Mouse (Mus musculus) embryonic facial prominence, embryonic 13.5 days (tissue): ENCODE results near the gene Gm7534. TPM values are rescaled to one million over a fixed set of nuclear protein-coding genes. Genes with fewer than 3 reads are reported as not detected.
"Not testable (repeated sequence)": the region's sequence is repeated elsewhere in the genome, so short reads cannot be mapped to it uniquely, and the experiment has no call there.

ENCODE experiments used
- ATAC-seq: fragments of 200-750 bp; cut with Nextera tagmentation; 2 replicates; pipeline ENCODE4 v1.8.0; 2017; ENCODE audit warnings: low read depth; ENCODE audit not compliant: insufficient number of reproducible peaks, insufficient read depth, low FRiP score, low TSS enrichment
- H3K27ac ChIP-seq: fragments of 300-500 bp; sonication (generic); 2 replicates; pipeline ENCODE4 v1.5.1; 2015; ENCODE audit warnings: moderate library complexity, mild to moderate bottlenecking, inconsistent platforms
- H3K27me3 ChIP-seq: fragments of 300-500 bp; sonication (generic); 2 replicates; pipeline ENCODE4 v1.6.1; 2015; ENCODE audit warnings: mild to moderate bottlenecking, inconsistent platforms
- H3K36me3 ChIP-seq: fragments of 300-500 bp; sonication (generic); 2 replicates; pipeline ENCODE4 v1.6.1; 2015; ENCODE audit warnings: mild to moderate bottlenecking, inconsistent platforms
- H3K4me1 ChIP-seq: fragments of 300-500 bp; sonication (generic); 2 replicates; pipeline ENCODE4 v1.6.1; 2015; ENCODE audit warnings: inconsistent platforms
- H3K4me2 ChIP-seq: fragments of 300-500 bp; sonication (generic); 2 replicates; pipeline ENCODE4 v1.6.1; 2015; ENCODE audit warnings: moderate library complexity, mild to moderate bottlenecking, inconsistent platforms
- H3K4me3 ChIP-seq: fragments of 300-500 bp; sonication (generic); 2 replicates; pipeline ENCODE4 v1.5.1; 2015; ENCODE audit warnings: mild to moderate bottlenecking, inconsistent platforms
- H3K9ac ChIP-seq: fragments of 300-500 bp; sonication (generic); 2 replicates; pipeline ENCODE4 v1.6.1; 2015; ENCODE audit warnings: mild to moderate bottlenecking, inconsistent platforms
- H3K9me3 ChIP-seq: fragments of 300-500 bp; sonication (generic); 2 replicates; pipeline ENCODE4 v1.6.1; 2016; ENCODE audit warnings: inconsistent platforms
- WGBS: fragments of 180-500 bp; shearing (Covaris S2); methylation state at CpG from one replicate; pipeline ENCODE4 v1.1.7; 2015; ENCODE audit warnings: mixed read lengths; 5-methylcytosine and 5-hydroxymethylcytosine counted together
- polyA plus RNA-seq: library from polyadenylated mRNA; unstranded; fragments of >200 nt; fragmentation: Nextera tagmentation; extraction: Ambion mirVana; gene quantifications from 2 replicates; pipeline ENCODE4 v1.2.1, GENCODE M21; 2015

Gm7534 gene
- polyA plus RNA-seq, 1 experiment from 2014 or later, result not detected

GRCm38 (mm10) chr4:134199371-134199770, 3.4 kb downstream of the Gm7534 start:
- WGBS, result 74% methylated on average over 2 of the region's 2 CpGs
- Histone ChIP-seq H3K4me1 (no peaks in the 10 kb centered on the region), H3K36me3 (no peaks in the 10 kb centered on the region), H3K9me3 (no peaks in the 10 kb centered on the region), H3K4me2 (no peak overlapping the region), H3K4me3 (no peak overlapping the region), H3K9ac (no peak overlapping the region), H3K27ac (no peak overlapping the region), H3K27me3 (no peaks in the 10 kb centered on the region)
- ATAC-seq, result no peak

- Histone ChIP-seq H3K27ac (peak overlapping the region; percentile 85), H3K4me2 (peak overlapping the region; percentile 93), H3K4me3 (peak overlapping the region; percentile 81), H3K9ac (peak overlapping the region; percentile 88), H3K4me1 (peaks cover 10% of the 10 kb centered on the region), H3K9me3 (no peaks in the 10 kb centered on the region), H3K27me3 (no peaks in the 10 kb centered on the region), H3K36me3 (no peaks in the 10 kb centered on the region)
- WGBS, result under 1% methylated on average over 22 of the region's 22 CpGs
- no peak for ATAC-seq
These were observed 16.5 kb downstream of the Gm7534 start for GRCm38 (mm10) chr4:134186268-134186667.

- Histone ChIP-seq H3K4me1 (peaks cover 10% of the 10 kb centered on the region), H3K27ac (0 out of 2 replicates have a peak overlapping the region, but pooled peaks have one; percentile 85), H3K36me3 (peaks cover 6% of the 10 kb centered on the region; the same call in 1 of the 2 replicates), H3K9me3 (no peaks in the 10 kb centered on the region), H3K27me3 (no peaks in the 10 kb centered on the region), H3K9ac (peak overlapping the region; percentile 88), H3K4me3 (peak overlapping the region; percentile 81), H3K4me2 (peak overlapping the region; percentile 93)
- 84% methylated on average over 3 of the region's 3 CpGs for WGBS
- no peak for ATAC-seq
These were observed 17.2 kb downstream of the Gm7534 start for GRCm38 (mm10) chr4:134185569-134185968.

- no peak overlapping the region for H3K4me3 ChIP-seq
- H3K4me1 ChIP-seq, result peaks cover 10% of the 10 kb centered on the region
- no peak overlapping the region for H3K27ac ChIP-seq
- 81% methylated on average over 3 of the region's 3 CpGs for WGBS
- no peak overlapping the region for H3K4me2 ChIP-seq
- H3K9me3 ChIP-seq, result no peaks in the 10 kb centered on the region
- no peak for ATAC-seq
- H3K27me3 ChIP-seq, result no peaks in the 10 kb centered on the region
- no peak overlapping the region for H3K9ac ChIP-seq
- H3K36me3 ChIP-seq, result peaks cover 7% of the 10 kb centered on the region; the same call in 1 of the 2 replicates
These were observed 19.1 kb downstream of the Gm7534 start for GRCm38 (mm10) chr4:134183711-134184110.

- H3K4me2 ChIP-seq, result no peak overlapping the region
- H3K27me3 ChIP-seq, result no peaks in the 10 kb centered on the region
- no peak overlapping the region for H3K9ac ChIP-seq
- H3K4me3 ChIP-seq, result no peak overlapping the region
- no peaks in the 10 kb centered on the region for H3K9me3 ChIP-seq
- ATAC-seq, result no peak
- peaks cover 10% of the 10 kb centered on the region for H3K4me1 ChIP-seq
- H3K36me3 ChIP-seq, result peaks cover 7% of the 10 kb centered on the region; the same call in 1 of the 2 replicates
- no peak overlapping the region for H3K27ac ChIP-seq
These were observed 21.0 kb downstream of the Gm7534 start for GRCm38 (mm10) chr4:134181825-134182224.

- WGBS, result 100% methylated on average over 1 of the region's 1 CpGs
- H3K4me2 ChIP-seq, result no peak overlapping the region
- H3K27me3 ChIP-seq, result no peaks in the 10 kb centered on the region
- ATAC-seq, result no peak
- no peak overlapping the region for H3K9ac ChIP-seq
- H3K4me3 ChIP-seq, result no peak overlapping the region
- peaks cover 11% of the 10 kb centered on the region; the same call in 1 of the 2 replicates for H3K36me3 ChIP-seq
- H3K27ac ChIP-seq, result no peak overlapping the region
- H3K9me3 ChIP-seq, result no peaks in the 10 kb centered on the region
- peaks cover 8% of the 10 kb centered on the region for H3K4me1 ChIP-seq
These were observed 21.7 kb downstream of the Gm7534 start for GRCm38 (mm10) chr4:134181112-134181511.

GRCm38 (mm10) chr4:134172391-134172790, 30.4 kb downstream of the Gm7534 start:
- ATAC-seq, result no peak
- 86% methylated on average over 3 of the region's 3 CpGs for WGBS

GRCm38 (mm10) chr4:134166906-134167305, 35.9 kb downstream of the Gm7534 start:
- H3K36me3 ChIP-seq, result peaks cover 25% of the 10 kb centered on the region
- no peak overlapping the region for H3K4me2 ChIP-seq
- no peaks in the 10 kb centered on the region for H3K27me3 ChIP-seq
- H3K4me3 ChIP-seq, result no peak overlapping the region
- no peaks in the 10 kb centered on the region for H3K9me3 ChIP-seq
- no peak overlapping the region for H3K9ac ChIP-seq
- no peak overlapping the region for H3K27ac ChIP-seq
- WGBS, result 85% methylated on average over 3 of the region's 3 CpGs
- no peaks in the 10 kb centered on the region for H3K4me1 ChIP-seq
- ATAC-seq, result no peak

More at GRCm38 (mm10) chr4:134172391-134172790, 30.4 kb downstream of the Gm7534 start:
- Histone ChIP-seq H3K4me1 (no peaks in the 10 kb centered on the region), H3K27me3 (no peaks in the 10 kb centered on the region), H3K36me3 (peaks cover 13% of the 10 kb centered on the region; the same call in 1 of the 2 replicates), H3K9ac (no peak overlapping the region), H3K4me3 (no peak overlapping the region), H3K9me3 (no peaks in the 10 kb centered on the region), H3K4me2 (no peak overlapping the region), H3K27ac (no peak overlapping the region)

- Histone ChIP-seq H3K27ac (no peak overlapping the region), H3K27me3 (no peaks in the 10 kb centered on the region), H3K9me3 (no peaks in the 10 kb centered on the region), H3K36me3 (peaks cover 19% of the 10 kb centered on the region), H3K4me3 (no peak overlapping the region), H3K4me2 (no peak overlapping the region), H3K9ac (no peak overlapping the region), H3K4me1 (no peaks in the 10 kb centered on the region)
- 88% methylated on average over 3 of the region's 3 CpGs for WGBS
- ATAC-seq, result no peak
These were observed 37.0 kb downstream of the Gm7534 start for GRCm38 (mm10) chr4:134165548-134166465.

GRCm38 (mm10) chr4:134165024-134165423, 37.8 kb downstream of the Gm7534 start:
- 52% methylated on average over 6 of the region's 6 CpGs for WGBS
- ATAC-seq, result no peak
- Histone ChIP-seq H3K4me2 (no peak overlapping the region), H3K36me3 (peaks cover 19% of the 10 kb centered on the region), H3K27me3 (no peaks in the 10 kb centered on the region), H3K27ac (0 out of 2 replicates have a peak overlapping the region, but pooled peaks have one; percentile 22), H3K9me3 (no peaks in the 10 kb centered on the region), H3K4me3 (no peak overlapping the region), H3K4me1 (no peaks in the 10 kb centered on the region), H3K9ac (no peak overlapping the region)

- 87% methylated on average over 5 of the region's 6 CpGs for WGBS
- Histone ChIP-seq H3K4me1 (no peaks in the 10 kb centered on the region), H3K27ac (0 out of 2 replicates have a peak overlapping the region, but pooled peaks have one; percentile 22), H3K9me3 (no peaks in the 10 kb centered on the region), H3K4me3 (no peak overlapping the region), H3K36me3 (peaks cover 19% of the 10 kb centered on the region), H3K9ac (no peak overlapping the region), H3K4me2 (no peak overlapping the region), H3K27me3 (no peaks in the 10 kb centered on the region)
- no peak for ATAC-seq
These were observed 38.2 kb downstream of the Gm7534 start for GRCm38 (mm10) chr4:134164591-134164990.

- ATAC-seq, H3K9me3 ChIP-seq: not testable (repeated sequence)
- WGBS, result 6% methylated on average over 30 of the region's 30 CpGs
These were observed 42.7 kb downstream of the Gm7534 start for GRCm38 (mm10) chr4:134160071-134160470.

More at GRCm38 (mm10) chr4:134160071-134160470, 42.7 kb downstream of the Gm7534 start:
- Histone ChIP-seq H3K4me1 (peaks cover 16% of the 10 kb centered on the region), H3K4me3 (peak overlapping the region; percentile 54), H3K9ac (peak overlapping the region; percentile 73), H3K4me2 (peak overlapping the region; percentile 56)
- not testable (repeated sequence) for H3K27ac ChIP-seq, H3K36me3 ChIP-seq, H3K27me3 ChIP-seq
